In the genomic region with DNA sequence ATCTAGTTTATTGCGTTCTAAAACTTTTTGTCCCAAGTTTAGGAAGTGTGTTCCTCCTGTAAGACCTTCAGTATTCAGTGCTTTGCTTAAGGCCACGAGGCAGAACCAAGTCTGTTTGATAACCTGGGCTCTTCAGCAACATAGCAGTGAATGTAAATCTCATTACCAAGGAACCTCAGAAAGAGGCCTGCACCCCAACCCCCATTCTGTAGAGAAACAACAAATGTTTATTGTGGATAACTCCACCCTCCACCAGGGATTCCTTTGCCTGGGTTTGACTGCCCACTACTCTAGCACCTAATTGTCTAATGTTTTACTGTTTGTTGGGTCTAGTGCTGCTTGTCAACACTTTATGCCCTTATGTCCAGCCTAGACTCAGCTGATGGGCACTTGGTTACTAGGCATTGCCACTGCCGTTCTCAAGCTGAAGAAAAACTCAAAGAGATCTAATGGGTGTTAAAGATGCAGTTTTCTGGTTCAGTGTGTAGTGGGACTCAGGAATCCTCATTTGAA, we compare ENCODE assay signal across 8 mouse cellular contexts. TPM values are rescaled to one million over a fixed set of nuclear protein-coding genes. Genes with fewer than 3 reads are reported as not detected.
A peak's percentile ranks its signal among the peaks of the same experiment; 100 is the strongest.
DNase-seq lines count a peak whose midpoint lies in the region; ATAC-seq and TF ChIP-seq lines count a peak whose summit lies in the region.

No protein-coding gene starts in this region.

- ATAC-seq in kidney, embryonic 16.5 days (ENCODE audit: low FRiP score, low TSS enrichment), result no peak
- ATAC-seq in hindbrain, embryonic 13.5 days (ENCODE audit: low FRiP score), result no peak
- no peak for ATAC-seq in midbrain, embryonic 14.5 days (ENCODE audit: low FRiP score, low TSS enrichment)

- peaks cover 22% of the 10 kb centered on the region for H3K4me1 ChIP-seq in kidney, embryonic 16.5 days (ENCODE audit: insufficient read depth, low read length)
- peaks cover 1% of the 10 kb centered on the region; the same call in 1 of the 2 replicates for H3K4me1 ChIP-seq in bone marrow, adult 2 months (ENCODE audit: control insufficient read depth, insufficient read depth, low read length)
- H3K4me1 ChIP-seq in hindbrain, embryonic 13.5 days (replicated peaks), result peaks cover 25% of the 10 kb centered on the region
- H3K4me1 ChIP-seq in midbrain, embryonic 14.5 days (ENCODE audit: control insufficient read depth, insufficient read depth, low read length), result peaks cover 23% of the 10 kb centered on the region

- peak overlapping the region; percentile 85 for H3K4me3 ChIP-seq in kidney, embryonic 16.5 days (ENCODE audit: low read length)
- peak overlapping the region; percentile 52 for H3K4me3 ChIP-seq in bone marrow, adult 2 months (replicated peaks; ENCODE audit: control insufficient read depth, low read depth, low read length)
- H3K4me3 ChIP-seq in hindbrain, embryonic 13.5 days, result peak overlapping the region; percentile 98
- H3K4me3 ChIP-seq in midbrain, embryonic 14.5 days (replicated peaks; ENCODE audit: low read depth, low read length), result peak overlapping the region; percentile 98

- no peak for TF ChIP-seq POLR2A in bone marrow, adult 2 months (IDR thresholded peaks at IDR 0.05; ENCODE audit: borderline replicate concordance, control insufficient read depth, low read depth, low read length)

- peak overlapping the region; percentile 92 for H3K27ac ChIP-seq in kidney, embryonic 16.5 days (ENCODE audit: low read length)
- H3K27ac ChIP-seq in bone marrow, adult 2 months (ENCODE audit: control insufficient read depth, insufficient read depth, low read depth, low read length, poor library complexity), result no peak overlapping the region
- H3K27ac ChIP-seq in hindbrain, embryonic 13.5 days, result peak overlapping the region; percentile 95
- peak overlapping the region; percentile 100 for H3K27ac ChIP-seq in midbrain, embryonic 14.5 days (replicated peaks; ENCODE audit: low read depth, low read length)

- peak overlapping the region; percentile 70 for H3K4me2 ChIP-seq in kidney, embryonic 16.5 days (replicated peaks; ENCODE audit: low read depth, low read length)
- H3K4me2 ChIP-seq in hindbrain, embryonic 13.5 days, result peak overlapping the region; percentile 93
- H3K4me2 ChIP-seq in midbrain, embryonic 14.5 days (ENCODE audit: low read length), result peak overlapping the region; percentile 79

- peak overlapping the region; percentile 96 for H3K9ac ChIP-seq in kidney, embryonic 16.5 days (replicated peaks; ENCODE audit: low read length)
- H3K9ac ChIP-seq in hindbrain, embryonic 13.5 days, result peak overlapping the region; percentile 100
- peak overlapping the region; percentile 100 for H3K9ac ChIP-seq in midbrain, embryonic 14.5 days (replicated peaks; ENCODE audit: low read length)

- DNase-seq in kidney, adult 11 months, result no peak
- peak; percentile 17 for DNase-seq in midbrain, embryonic 14.5 days
- no peak for DNase-seq in frontal cortex, postnatal 36 days (ENCODE audit: low spot score in 2 of 2)
- DNase-seq in B cell, adult 2 months, result no peak
- no peak for DNase-seq in left cerebral cortex, postnatal 25 days (ENCODE audit: low spot score in 2 of 2)

- no peak for TF ChIP-seq CTCF in bone marrow, adult 2 months (IDR thresholded peaks at IDR 0.05; ENCODE audit: control insufficient read depth, insufficient read depth, low read length)

- H3K36me3 ChIP-seq in kidney, embryonic 16.5 days (ENCODE audit: insufficient read depth, low read length), result peaks cover 19% of the 10 kb centered on the region
- H3K36me3 ChIP-seq in hindbrain, embryonic 13.5 days, result peaks cover 15% of the 10 kb centered on the region
- H3K36me3 ChIP-seq in midbrain, embryonic 14.5 days (ENCODE audit: control insufficient read depth, insufficient read depth, low read length), result peaks cover 15% of the 10 kb centered on the region

- WGBS in kidney, embryonic 16.5 days, result 33% methylated on average over 3 of the region's 3 CpGs
- 22% methylated on average over 3 of the region's 3 CpGs for WGBS in bone marrow, adult 2 months
- WGBS in hindbrain, embryonic 13.5 days, result 36% methylated on average over 3 of the region's 3 CpGs
- WGBS in midbrain, embryonic 14.5 days, result 36% methylated on average over 3 of the region's 3 CpGs

- intact Hi-C loops in left cerebral cortex, postnatal 25 days (cut with DNase I), result no loop called here

- no peaks in the 10 kb centered on the region for H3K27me3 ChIP-seq in kidney, embryonic 16.5 days (ENCODE audit: insufficient read depth, low read length)
- no peaks in the 10 kb centered on the region for H3K27me3 ChIP-seq in hindbrain, embryonic 13.5 days
- H3K27me3 ChIP-seq in midbrain, embryonic 14.5 days (ENCODE audit: control insufficient read depth, insufficient read depth, low read length), result no peaks in the 10 kb centered on the region

- H3K9me3 ChIP-seq in kidney, embryonic 16.5 days (ENCODE audit: low read length), result no peaks in the 10 kb centered on the region
- H3K9me3 ChIP-seq in hindbrain, embryonic 13.5 days, result no peaks in the 10 kb centered on the region
- H3K9me3 ChIP-seq in midbrain, embryonic 14.5 days (ENCODE audit: control insufficient read depth, low read length), result no peaks in the 10 kb centered on the region

RNA-seq across cellular contexts. Expression of gene Pcbp1, which starts 2.8 kb away (rescaled TPM):
- 195 and 234 TPM in 2 replicates for polyA plus RNA-seq in kidney, embryonic 16.5 days (2015; fragmentation: Nextera tagmentation; extraction: Ambion mirVana)
- polyA plus RNA-seq in bone marrow, adult 2 months (2011; ENCODE audit: insufficient read depth, insufficient read length, low replicate concordance, missing spikeins), result 52.9 and 86.3 TPM in 2 replicates
- 268 and 333 TPM in 2 replicates for polyA plus RNA-seq in hindbrain, embryonic 13.5 days (2015; fragmentation: Nextera tagmentation; extraction: Ambion mirVana)
- polyA plus RNA-seq in midbrain, embryonic 14.5 days (2014; fragmentation: Nextera tagmentation; extraction: Ambion mirVana), result 289 and 325 TPM in 2 replicates
- 100 to 1,000 TPM; 183 to 189 TPM for total RNA-seq in left cerebral cortex, postnatal 25 days (2021)
